Mouse (Mus musculus): ENCODE measurements around the gene Rnf2. TPM values are rescaled to one million over a fixed set of nuclear protein-coding genes. Genes with fewer than 3 reads are reported as not detected.

Rnf2 gene
- polyA plus RNA-seq, 1 experiment from 2014 or later: 112 TPM

- peak; percentile 58 for ATAC-seq (ENCODE audit: low read depth)
- no peaks in the 10 kb centered on the region for H3K27me3 ChIP-seq
- whole genome bisulfite sequencing: under 1% methylated on average over 57 of the region's 59 CpGs
- peaks cover 33% of the 10 kb centered on the region for H3K4me1 ChIP-seq (replicated peaks)
- H3K4me2 ChIP-seq: peak overlapping the region; percentile 61
- H3K9ac ChIP-seq: peak overlapping the region; percentile 97
- H3K9me3 ChIP-seq: no peaks in the 10 kb centered on the region
- H3K36me3 ChIP-seq: no peaks in the 10 kb centered on the region
- H3K27ac ChIP-seq (replicated peaks): peak overlapping the region; percentile 97
- peak overlapping the region; percentile 94 for H3K4me3 ChIP-seq
These were observed 797 bp downstream of the Rnf2 start for GRCm38 (mm10) chr1:151499815-151500501.

- no peak for ATAC-seq (ENCODE audit: low read depth)
- WGBS: 93% methylated on average over 3 of the region's 3 CpGs
- H3K4me2 ChIP-seq: peak overlapping the region; percentile 61
These were observed 2.4 kb downstream of the Rnf2 start for GRCm38 (mm10) chr1:151498381-151498780.

GRCm38 (mm10) chr1:151497942-151498341, 2.8 kb downstream of the Rnf2 start:
- Histone ChIP-seq H3K27me3 (no peaks in the 10 kb centered on the region), H3K4me2 (peak overlapping the region; percentile 61; the same call in 1 of the 2 replicates)
- WGBS: 81% methylated on average over 2 of the region's 2 CpGs

More at GRCm38 (mm10) chr1:151498381-151498780, 2.4 kb downstream of the Rnf2 start:
- no peak overlapping the region for H3K4me3 ChIP-seq
- H3K9ac ChIP-seq: no peak overlapping the region
- no peaks in the 10 kb centered on the region for H3K36me3 ChIP-seq
- no peaks in the 10 kb centered on the region for H3K27me3 ChIP-seq
- H3K4me1 ChIP-seq (replicated peaks): peaks cover 43% of the 10 kb centered on the region
- no peak overlapping the region for H3K27ac ChIP-seq (replicated peaks)
- no peaks in the 10 kb centered on the region for H3K9me3 ChIP-seq

DNA sequence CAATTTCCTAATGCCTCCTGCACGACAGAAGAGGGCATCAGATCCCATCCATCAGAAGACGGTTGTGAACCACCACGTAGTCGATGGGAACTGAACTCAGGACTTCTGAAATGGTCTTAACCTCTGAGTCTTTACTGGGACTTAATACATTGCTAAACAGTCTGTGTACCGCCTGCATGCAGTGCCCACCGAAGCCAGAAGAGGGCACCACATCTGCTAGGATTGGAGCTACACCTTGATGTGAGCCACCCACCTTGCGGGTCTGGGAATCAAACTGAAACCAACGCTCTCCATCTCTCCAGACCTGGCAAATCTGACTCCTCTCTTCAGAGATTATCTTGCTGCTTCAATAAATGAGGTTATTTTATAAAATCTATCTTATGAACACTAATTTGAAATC, 3.7 kb downstream of the Rnf2 start:
- H3K4me1 ChIP-seq (replicated peaks): peaks cover 46% of the 10 kb centered on the region
- no peak for ATAC-seq (ENCODE audit: low read depth)
- H3K9ac ChIP-seq: no peak overlapping the region
- H3K27ac ChIP-seq (replicated peaks): no peak overlapping the region
- H3K36me3 ChIP-seq: no peaks in the 10 kb centered on the region
- no peak overlapping the region for H3K4me2 ChIP-seq
- no peaks in the 10 kb centered on the region for H3K9me3 ChIP-seq
- no peaks in the 10 kb centered on the region for H3K27me3 ChIP-seq
- H3K4me3 ChIP-seq: no peak overlapping the region
- 89% methylated on average over 8 of the region's 8 CpGs for WGBS

More at GRCm38 (mm10) chr1:151497942-151498341, 2.8 kb downstream of the Rnf2 start:
- Histone ChIP-seq H3K9ac (no peak overlapping the region), H3K27ac (replicated peaks) (no peak overlapping the region), H3K36me3 (no peaks in the 10 kb centered on the region), H3K9me3 (no peaks in the 10 kb centered on the region), H3K4me1 (replicated peaks) (peaks cover 46% of the 10 kb centered on the region), H3K4me3 (no peak overlapping the region)
- no peak for ATAC-seq (ENCODE audit: low read depth)

DNA sequence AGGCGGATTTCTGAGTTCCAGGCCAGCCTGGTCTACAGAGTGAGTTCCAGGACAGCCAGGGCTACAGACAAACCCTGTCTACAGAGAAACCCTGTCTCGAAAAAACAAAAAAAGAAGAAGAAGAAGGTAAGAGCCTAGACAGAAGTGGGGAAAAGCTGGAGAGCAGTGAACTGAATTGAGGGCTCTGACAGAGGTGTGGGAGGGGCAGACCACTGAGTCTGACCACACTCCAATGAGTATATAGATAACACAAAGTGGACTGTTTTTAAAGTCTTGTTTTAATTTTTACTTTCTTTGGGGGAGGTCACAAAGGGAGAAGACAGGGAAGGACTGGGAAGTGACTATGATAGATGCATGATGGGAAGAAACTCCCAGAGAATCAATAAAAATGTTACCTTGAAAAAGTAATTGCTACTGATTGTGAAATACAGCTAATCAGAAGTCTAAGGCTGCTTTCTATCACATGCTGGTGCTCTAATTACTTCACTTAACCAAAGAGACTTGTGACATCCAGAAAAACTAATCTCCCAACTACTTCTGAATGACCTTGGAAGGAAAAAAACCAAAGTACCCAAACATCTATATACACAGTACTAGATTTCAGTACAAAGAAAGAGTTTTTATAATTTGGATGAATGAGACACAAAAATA, 5.0 kb downstream of the Rnf2 start:
- Histone ChIP-seq H3K27me3 (no peaks in the 10 kb centered on the region), H3K27ac (replicated peaks) (no peak overlapping the region), H3K9ac (no peak overlapping the region), H3K4me2 (no peak overlapping the region), H3K9me3 (no peaks in the 10 kb centered on the region), H3K36me3 (no peaks in the 10 kb centered on the region), H3K4me1 (replicated peaks) (peaks cover 49% of the 10 kb centered on the region), H3K4me3 (no peak overlapping the region)
- no peak for ATAC-seq (ENCODE audit: low read depth)
- WGBS: 84% methylated on average over 2 of the region's 2 CpGs

DNA sequence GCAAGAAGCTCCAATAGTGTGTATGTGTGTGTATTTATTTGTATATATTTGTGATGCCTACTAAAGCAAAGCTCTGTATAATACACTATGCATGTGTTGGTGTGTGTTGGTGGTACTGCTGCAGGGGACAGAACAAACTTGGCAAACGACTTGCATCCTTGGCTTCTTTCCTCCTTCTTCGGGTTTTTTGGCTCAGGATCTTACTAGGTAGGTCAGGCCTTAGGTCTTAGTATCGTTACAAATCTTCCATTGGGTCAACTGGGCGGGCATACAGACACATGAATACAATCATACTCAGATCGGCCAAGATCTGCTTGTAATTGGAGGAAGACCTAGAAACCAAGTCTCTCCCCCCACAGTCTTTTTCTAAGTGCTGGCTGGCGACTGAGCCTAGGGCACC, 6.0 kb downstream of the Rnf2 start:
- no peak overlapping the region for H3K27ac ChIP-seq (replicated peaks)
- H3K36me3 ChIP-seq: no peaks in the 10 kb centered on the region
- H3K4me3 ChIP-seq: no peak overlapping the region
- H3K4me1 ChIP-seq (replicated peaks): peaks cover 50% of the 10 kb centered on the region
- ATAC-seq (ENCODE audit: low read depth): no peak
- H3K9ac ChIP-seq: no peak overlapping the region
- 77% methylated on average over 6 of the region's 6 CpGs for WGBS
- no peaks in the 10 kb centered on the region for H3K27me3 ChIP-seq
- no peak overlapping the region for H3K4me2 ChIP-seq
- no peaks in the 10 kb centered on the region for H3K9me3 ChIP-seq

GRCm38 (mm10) chr1:151493826-151494225, 6.9 kb downstream of the Rnf2 start:
- ATAC-seq (ENCODE audit: low read depth): no peak
- Histone ChIP-seq H3K27me3 (no peaks in the 10 kb centered on the region), H3K4me1 (replicated peaks) (peaks cover 44% of the 10 kb centered on the region), H3K36me3 (no peaks in the 10 kb centered on the region), H3K4me3 (no peak overlapping the region), H3K9me3 (no peaks in the 10 kb centered on the region), H3K4me2 (no peak overlapping the region), H3K9ac (no peak overlapping the region), H3K27ac (replicated peaks) (no peak overlapping the region)

DNA sequence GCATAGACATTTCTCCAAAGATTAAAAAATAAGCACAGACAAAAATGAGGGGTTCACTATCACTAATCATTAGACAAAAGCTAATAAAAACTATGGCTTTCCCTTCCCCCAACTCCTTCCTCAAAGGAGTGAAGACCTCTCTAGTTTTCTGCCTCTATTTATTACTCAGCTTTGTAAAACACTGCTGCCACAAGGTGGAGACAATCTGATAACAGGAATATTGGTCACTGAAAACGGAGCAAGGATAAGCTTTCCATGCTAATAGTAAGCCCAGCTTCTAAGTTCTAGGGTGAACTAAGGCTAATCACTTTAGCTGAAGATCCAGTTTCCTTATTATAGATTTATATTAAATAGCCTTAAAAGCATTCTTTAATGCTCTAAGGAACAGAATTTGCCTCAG, 8.3 kb downstream of the Rnf2 start:
- Histone ChIP-seq H3K4me3 (no peak overlapping the region), H3K9ac (no peak overlapping the region), H3K9me3 (no peaks in the 10 kb centered on the region), H3K36me3 (no peaks in the 10 kb centered on the region), H3K4me2 (no peak overlapping the region), H3K4me1 (replicated peaks) (peaks cover 33% of the 10 kb centered on the region), H3K27me3 (no peaks in the 10 kb centered on the region), H3K27ac (replicated peaks) (no peak overlapping the region)
- 62% methylated on average over 1 of the region's 1 CpGs for WGBS
- no peak for ATAC-seq (ENCODE audit: low read depth)

GRCm38 (mm10) chr1:151489806-151490205, 10.9 kb downstream of the Rnf2 start:
- 88% methylated on average over 6 of the region's 6 CpGs for WGBS

GRCm38 (mm10) chr1:151484754-151485153, 16.0 kb downstream of the Rnf2 start:
- H3K27ac ChIP-seq (replicated peaks): no peak overlapping the region
- WGBS: 70% methylated on average over 5 of the region's 5 CpGs
- no peaks in the 10 kb centered on the region for H3K9me3 ChIP-seq
- no peak overlapping the region for H3K4me3 ChIP-seq
- no peaks in the 10 kb centered on the region for H3K27me3 ChIP-seq
- no peak overlapping the region for H3K9ac ChIP-seq
- no peak overlapping the region for H3K4me2 ChIP-seq
- H3K36me3 ChIP-seq: peaks cover 9% of the 10 kb centered on the region; the same call in 1 of the 2 replicates
- H3K4me1 ChIP-seq (replicated peaks): 0 out of 2 replicates have a peak, but pooled peaks cover 12% of the 10 kb centered on the region
- no peak for ATAC-seq (ENCODE audit: low read depth)

More at GRCm38 (mm10) chr1:151489806-151490205, 10.9 kb downstream of the Rnf2 start:
- Histone ChIP-seq H3K4me3 (no peak overlapping the region), H3K9me3 (no peaks in the 10 kb centered on the region), H3K9ac (no peak overlapping the region), H3K27me3 (no peaks in the 10 kb centered on the region), H3K27ac (replicated peaks) (no peak overlapping the region), H3K36me3 (no peaks in the 10 kb centered on the region), H3K4me1 (replicated peaks) (peaks cover 16% of the 10 kb centered on the region), H3K4me2 (no peak overlapping the region)
- ATAC-seq (ENCODE audit: low read depth): no peak

DNA sequence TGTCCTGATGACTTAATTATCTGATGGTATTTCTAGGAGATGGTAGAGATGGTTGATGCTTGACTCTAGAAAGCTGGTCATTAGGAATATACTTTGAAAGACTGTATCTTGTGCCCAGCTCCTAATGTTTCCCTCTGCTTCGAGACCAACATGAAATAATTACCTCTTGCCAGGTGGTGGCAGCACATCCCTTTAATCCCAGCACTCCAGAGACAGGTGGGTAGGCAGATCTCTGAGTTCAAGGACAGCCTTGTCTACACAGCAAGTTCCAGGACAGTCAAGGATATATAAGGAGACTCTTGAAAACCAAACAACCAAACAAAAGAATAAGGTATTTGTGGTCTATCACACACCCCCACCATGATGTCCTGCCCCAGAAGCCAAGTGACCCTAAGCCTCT, 17.2 kb downstream of the Rnf2 start:
- H3K9ac ChIP-seq: no peak overlapping the region
- H3K4me2 ChIP-seq: no peak overlapping the region
- H3K9me3 ChIP-seq: no peaks in the 10 kb centered on the region
- WGBS: 73% methylated on average over 1 of the region's 1 CpGs
- H3K4me1 ChIP-seq (replicated peaks): 0 out of 2 replicates have a peak, but pooled peaks cover 12% of the 10 kb centered on the region
- H3K27ac ChIP-seq (replicated peaks): no peak overlapping the region
- H3K4me3 ChIP-seq: no peak overlapping the region
- 0 out of 2 replicates have a peak, but pooled peaks have one; percentile 33 for ATAC-seq (ENCODE audit: low read depth)
- peaks cover 9% of the 10 kb centered on the region; the same call in 1 of the 2 replicates for H3K36me3 ChIP-seq
- no peaks in the 10 kb centered on the region for H3K27me3 ChIP-seq

GRCm38 (mm10) chr1:151482497-151482896, 18.3 kb downstream of the Rnf2 start:
- no peak overlapping the region for H3K4me2 ChIP-seq
- no peaks in the 10 kb centered on the region for H3K27me3 ChIP-seq
- ATAC-seq (ENCODE audit: low read depth): no peak
- H3K4me3 ChIP-seq: no peak overlapping the region
- H3K9ac ChIP-seq: no peak overlapping the region
- H3K4me1 ChIP-seq (replicated peaks): 0 out of 2 replicates have a peak, but pooled peaks cover 12% of the 10 kb centered on the region
- peaks cover 12% of the 10 kb centered on the region for H3K36me3 ChIP-seq
- H3K27ac ChIP-seq (replicated peaks): no peak overlapping the region
- no peaks in the 10 kb centered on the region for H3K9me3 ChIP-seq
- WGBS: 100% methylated on average over 1 of the region's 1 CpGs
